Mouse (Mus musculus) cerebellum, adult 2 months (tissue): ENCODE data around the gene 4933414I15Rik. TPM values are rescaled to one million over a fixed set of nuclear protein-coding genes. Genes with fewer than 3 reads are reported as not detected.

Experiments used
- DNase-seq, 2 experiments: peaks; one replicate each; pipeline ENCODE4 v3.0.0; 2021
- H3K27ac ChIP-seq: fragments of 200-500 bp; 2 replicates; pipeline ENCODE4 v1.5.1; 2012; ENCODE audit warnings: low read length, control low read depth, inconsistent platforms; ENCODE audit not compliant: insufficient read depth
- H3K27me3 ChIP-seq: fragments of 200-500 bp; 2 replicates; pipeline ENCODE4 v1.6.1; 2012; ENCODE audit warnings: inconsistent platforms, mild to moderate bottlenecking, low read length, moderate library complexity; ENCODE audit not compliant: control insufficient read depth, insufficient read depth
- H3K4me1 ChIP-seq: fragments of 200-500 bp; 2 replicates; pipeline ENCODE4 v1.6.1; 2011; ENCODE audit warnings: low read length; ENCODE audit not compliant: control insufficient read depth, insufficient read depth
- H3K4me3 ChIP-seq: fragments of 200-500 bp; replicated peaks from 2 replicates; pipeline ENCODE3; 2011; ENCODE audit warnings: mild to moderate bottlenecking, low read depth, low read length, control low read depth; ENCODE audit not compliant: insufficient read depth
- CTCF ChIP-seq: fragments of 200-500 bp; IDR thresholded peaks from 2 replicates; pipeline ENCODE4 v1.5.1; 2011; ENCODE audit warnings: low read depth, mild to moderate bottlenecking, control low read depth, low read length, moderate library complexity, borderline replicate concordance; ENCODE audit not compliant: insufficient read depth
- POLR2A ChIP-seq: fragments of 200-500 bp; IDR thresholded peaks from 2 replicates; pipeline ENCODE4 v1.6.1; 2011; ENCODE audit warnings: low read length, control low read depth, borderline replicate concordance; ENCODE audit not compliant: insufficient read depth
- WGBS: fragments of 180-500 bp; shearing (Covaris S2); methylation state at CpG from one replicate; pipeline ENCODE4 v1.1.7; 2018; 5-methylcytosine and 5-hydroxymethylcytosine counted together
- polyA plus RNA-seq: library from polyadenylated mRNA; depleted of rRNA; stranded (reverse); fragments of >200 nt; gene quantifications from 2 replicates; pipeline ENCODE4 v1.2.3, GENCODE M21; 2012; rRNA removed

Gene 4933414I15Rik
- not detected in 2 replicates for polyA plus RNA-seq

DNA sequence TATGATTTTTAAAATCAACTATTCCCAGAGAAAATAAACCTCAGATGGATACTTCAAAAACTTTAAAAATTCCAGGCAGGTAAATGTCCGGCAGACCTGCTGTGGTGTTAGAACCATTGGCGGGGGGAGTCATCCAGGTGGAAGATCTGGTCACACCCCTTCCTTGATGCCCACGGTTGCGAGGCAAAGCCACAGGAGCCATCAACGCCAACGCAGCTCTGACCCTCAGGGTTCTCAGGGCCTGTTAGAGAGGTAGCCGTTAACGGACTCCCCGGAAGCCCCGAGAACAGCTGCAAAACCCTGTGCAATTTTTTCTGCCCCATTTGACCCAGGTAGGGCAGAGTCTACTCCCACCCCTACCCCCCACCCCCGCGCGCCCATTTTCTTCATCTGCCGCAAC is at the start of gene 4933414I15Rik:
TSS of gene 4933414I15Rik (minus strand) at position 260 of the 400 bp plus-strand sequence.
- Histone ChIP-seq H3K27me3 (no peaks in the 10 kb centered on the region), H3K4me1 (peaks cover 4% of the 10 kb centered on the region; the same call in 1 of the 2 replicates), H3K27ac (no peak within 1 kb of the TSS), H3K4me3 (no peak within 1 kb of the TSS)
- 83% methylated on average over 14 of the region's 14 CpGs for WGBS
- no peak for TF ChIP-seq CTCF
- no peak for TF ChIP-seq POLR2A
- no peak for DNase-seq

DNA sequence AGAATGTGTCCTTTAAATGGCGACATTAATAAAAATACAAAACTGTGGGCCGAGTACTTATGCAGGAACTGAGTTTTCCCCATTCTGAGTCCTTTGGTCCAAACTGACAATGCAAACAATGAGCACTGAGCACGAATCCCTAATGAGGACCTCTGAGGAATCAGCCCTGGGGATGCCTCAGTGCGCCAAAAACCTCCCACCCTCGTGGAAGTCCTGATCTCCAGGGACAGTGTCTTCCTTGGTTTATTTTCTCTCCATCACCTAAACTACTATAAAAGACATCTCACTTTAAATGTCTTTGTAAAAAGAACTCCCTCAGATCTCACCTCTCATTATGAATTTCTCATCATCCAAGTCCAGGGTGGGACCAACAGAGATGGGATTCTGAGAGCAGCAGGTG is 38.1 kb upstream of the 4933414I15Rik start, which contains the start of gene Olfr1377:
TSS of gene Olfr1377 (plus strand) at position 301 of the 400 bp plus-strand sequence.
- Histone ChIP-seq H3K27me3 (no peaks in the 10 kb centered on the region), H3K27ac (no peak within 1 kb of the TSS), H3K4me1 (no peaks in the 10 kb centered on the region), H3K4me3 (no peak within 1 kb of the TSS)
- no peak for DNase-seq
- no peak for TF ChIP-seq CTCF
- TF ChIP-seq POLR2A = no peak
- WGBS = 52% methylated on average over 5 of the region's 5 CpGs

DNA sequence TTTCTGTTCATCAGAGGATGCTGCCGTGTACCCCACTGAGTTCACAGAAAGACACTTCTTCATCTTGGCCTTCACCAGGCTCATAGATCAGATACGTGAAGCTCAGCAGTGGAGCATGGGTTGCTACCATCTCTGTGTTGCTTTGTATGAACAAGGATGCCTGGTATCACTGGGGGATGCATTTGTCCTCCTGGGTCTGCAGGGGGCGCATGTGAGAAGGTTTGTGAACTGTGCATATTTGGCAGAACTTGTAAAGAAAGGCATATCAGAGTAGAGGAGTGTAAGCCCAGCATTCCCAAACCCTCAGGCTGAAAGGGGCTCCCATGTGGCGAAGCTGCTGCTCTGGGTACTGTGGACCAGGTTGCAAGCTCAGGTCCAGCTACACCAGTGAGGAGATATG is 33.7 kb upstream of the 4933414I15Rik start:
- DNase-seq = no peak
- TF ChIP-seq POLR2A = no peak
- TF ChIP-seq CTCF = no peak
- no peak overlapping the region for H3K27ac ChIP-seq
- 58% methylated on average over 4 of the region's 4 CpGs for WGBS
- no peaks in the 10 kb centered on the region for H3K4me1 ChIP-seq
- no peak overlapping the region for H3K4me3 ChIP-seq
- no peaks in the 10 kb centered on the region for H3K27me3 ChIP-seq

DNA sequence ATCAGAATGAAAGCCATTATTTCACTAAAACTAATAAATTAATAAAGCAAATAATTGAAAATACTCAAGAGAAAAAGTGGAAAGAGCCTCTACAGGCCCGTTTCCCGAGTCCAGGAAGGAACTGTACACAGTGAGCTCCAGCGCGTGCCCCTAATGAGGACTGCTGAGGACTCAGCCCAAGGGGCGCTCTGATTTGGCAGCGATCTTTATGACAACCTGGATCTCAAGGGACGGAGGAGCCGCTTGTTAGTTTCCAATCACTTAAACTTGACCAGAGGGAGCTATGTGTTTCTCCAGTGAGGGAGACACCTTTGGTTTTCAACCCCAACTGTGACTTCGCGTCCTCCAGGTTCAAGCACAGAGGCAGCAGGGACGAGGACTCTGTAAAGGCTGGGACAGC is 22.7 kb upstream of the 4933414I15Rik start, which contains the start of gene Olfr1378:
TSS of gene Olfr1378 (plus strand) at position 301 of the 400 bp plus-strand sequence.
- no peak within 1 kb of the TSS for H3K4me3 ChIP-seq
- TF ChIP-seq POLR2A (no peak), CTCF (no peak)
- H3K4me1 ChIP-seq = no peaks in the 10 kb centered on the region
- no peak within 1 kb of the TSS for H3K27ac ChIP-seq
- 84% methylated on average over 11 of the region's 11 CpGs for WGBS
- no peak for DNase-seq
- H3K27me3 ChIP-seq = no peaks in the 10 kb centered on the region

DNA sequence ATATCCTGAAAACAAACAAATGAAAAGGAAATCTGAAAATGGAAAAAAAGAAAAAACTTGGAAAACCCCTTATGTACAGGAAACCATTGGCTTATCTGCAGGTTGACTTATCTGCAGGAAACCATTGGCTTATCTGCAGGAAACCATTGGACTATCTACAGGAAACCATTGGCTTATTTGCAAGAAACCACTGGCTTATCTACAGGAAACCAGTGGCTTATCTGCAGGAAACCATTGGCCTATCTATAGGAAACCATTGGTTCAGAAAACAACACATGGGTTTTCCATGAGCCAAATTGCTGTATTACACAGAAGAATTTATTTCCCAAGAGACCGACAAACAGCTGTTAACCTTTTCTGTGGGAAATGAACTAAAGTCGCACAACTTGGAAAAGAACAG is 21.3 kb upstream of the 4933414I15Rik start:
- H3K27me3 ChIP-seq = no peaks in the 10 kb centered on the region
- no peaks in the 10 kb centered on the region for H3K4me1 ChIP-seq
- TF ChIP-seq POLR2A = no peak
- WGBS = 71% methylated on average over 2 of the region's 2 CpGs
- DNase-seq = no peak
- no peak overlapping the region for H3K27ac ChIP-seq
- H3K4me3 ChIP-seq = no peak overlapping the region

DNA sequence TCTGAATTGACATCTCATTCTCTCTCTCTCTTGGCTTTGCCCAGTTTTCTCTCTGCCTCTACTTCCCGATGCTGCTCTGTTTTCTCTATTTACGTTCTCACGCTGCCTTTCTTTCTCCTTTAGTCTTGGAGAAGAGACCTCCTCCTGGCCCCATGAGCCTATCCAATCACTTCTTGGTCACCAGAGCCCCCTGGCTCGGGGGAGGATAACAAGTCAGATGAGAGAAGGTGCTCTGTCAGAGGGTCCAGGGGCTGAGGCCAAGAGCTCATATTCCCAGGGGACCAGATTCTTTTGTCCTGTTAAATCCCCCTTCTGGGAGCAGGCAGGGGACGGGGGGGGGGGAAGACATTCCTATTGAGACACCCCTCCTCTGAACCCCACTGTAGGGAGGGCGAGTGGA is 10.1 kb upstream of the 4933414I15Rik start, which contains the start of gene Prop1:
TSS of gene Prop1 (minus strand) at position 101 of the 400 bp plus-strand sequence.
- H3K4me1 ChIP-seq = no peaks in the 10 kb centered on the region
- no peak within 1 kb of the TSS for H3K4me3 ChIP-seq
- DNase-seq = no peak
- no peak within 1 kb of the TSS for H3K27ac ChIP-seq
- whole genome bisulfite sequencing = 66% methylated on average over 6 of the region's 6 CpGs
- TF ChIP-seq POLR2A (no peak), CTCF (no peak)
- no peaks in the 10 kb centered on the region for H3K27me3 ChIP-seq

DNA sequence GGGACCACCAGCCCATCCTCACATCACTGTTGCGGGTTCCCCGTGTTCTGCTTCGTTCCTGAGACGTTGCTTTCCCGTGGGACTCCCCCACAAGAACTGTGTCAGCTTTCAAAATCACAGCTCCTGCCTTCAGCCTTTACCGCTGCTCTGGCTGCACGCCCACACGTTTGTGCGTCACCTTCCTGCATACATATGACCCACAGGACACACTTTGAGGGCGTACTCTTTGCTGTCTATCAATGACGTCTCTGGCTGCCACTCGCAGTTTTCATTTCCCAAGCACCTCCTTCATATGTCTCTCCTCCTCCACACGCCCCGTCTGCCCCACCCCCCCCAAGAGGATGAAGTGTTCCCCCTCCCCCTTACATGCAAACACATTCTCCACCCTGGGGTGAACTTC is 8.7 kb upstream of the 4933414I15Rik start:
- TF ChIP-seq CTCF (no peak), POLR2A (no peak)
- Histone ChIP-seq H3K27me3 (no peaks in the 10 kb centered on the region), H3K4me3 (no peak overlapping the region), H3K4me1 (no peaks in the 10 kb centered on the region), H3K27ac (no peak overlapping the region)
- WGBS = 64% methylated on average over 14 of the region's 14 CpGs
- no peak for DNase-seq

DNA sequence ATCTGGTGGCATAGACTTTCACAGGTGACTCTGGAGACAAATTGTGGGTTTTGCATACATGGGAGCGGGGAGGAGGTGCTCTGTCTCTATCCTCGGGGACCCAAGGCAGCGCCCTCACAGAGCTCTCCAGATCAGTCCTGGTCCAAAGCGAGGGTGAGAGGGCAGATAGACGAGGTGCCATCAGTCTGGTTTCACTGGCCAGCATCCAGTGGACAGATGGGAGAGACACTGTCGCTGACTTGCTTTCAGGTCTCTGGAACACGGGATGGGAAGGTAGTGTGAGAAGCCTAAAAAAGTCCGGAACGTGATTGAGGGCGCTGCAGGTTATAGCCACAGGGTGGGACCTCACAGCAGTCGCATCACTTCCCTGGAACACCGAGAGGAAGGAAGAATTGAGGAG is 1.2 kb downstream of the 4933414I15Rik start:
- peak in 1 of 2 experiments; percentile 19 for DNase-seq
- H3K4me3 ChIP-seq = no peak overlapping the region
- TF ChIP-seq CTCF (no peak), POLR2A (no peak)
- H3K27me3 ChIP-seq = no peaks in the 10 kb centered on the region
- WGBS = 17% methylated on average over 12 of the region's 12 CpGs
- H3K4me1 ChIP-seq = peaks cover 4% of the 10 kb centered on the region; the same call in 1 of the 2 replicates
- no peak overlapping the region for H3K27ac ChIP-seq
